Mouse (Mus musculus) G1E (cell line): Measurements from ENCODE around the gene Serping1. TPM values are rescaled to one million over a fixed set of nuclear protein-coding genes. Genes with fewer than 3 reads are reported as not detected.

Experiments
- ATAC-seq: 2 replicates; pipeline ENCODE4 v1.8.0; 2016; ENCODE audit warnings: mild to moderate bottlenecking; ENCODE audit not compliant: insufficient number of reproducible peaks, poor library complexity, low FRiP score, severe bottlenecking; ENCODE audit errors: extremely low read depth
- DNase-seq: peaks from one replicate; pipeline ENCODE4 v3.0.0; 2012; ENCODE audit warnings: low spot score
- H3K27me3 ChIP-seq: 2 replicates; pipeline ENCODE4 v1.6.1; 2012; ENCODE audit warnings: mild to moderate bottlenecking, low read length, inconsistent platforms; ENCODE audit not compliant: insufficient read depth
- H3K36me3 ChIP-seq: replicated peaks from 2 replicates; pipeline ENCODE3; 2012; ENCODE audit warnings: mild to moderate bottlenecking, inconsistent platforms
- H3K4me1 ChIP-seq: 2 replicates; pipeline ENCODE4 v1.6.1; 2012; ENCODE audit warnings: low read depth, low read length, inconsistent platforms, mixed read lengths; ENCODE audit not compliant: insufficient read depth
- H3K4me3 ChIP-seq: 2 replicates; pipeline ENCODE4 v1.5.1; 2012; ENCODE audit warnings: low read depth, mild to moderate bottlenecking, inconsistent platforms, low read length, moderate library complexity, mixed read lengths
- H3K9me3 ChIP-seq: replicated peaks from 2 replicates; pipeline ENCODE4 v1.6.1; 2012; ENCODE audit warnings: inconsistent platforms
- CTCF ChIP-seq: IDR thresholded peaks from 2 replicates; pipeline ENCODE4 v1.5.1; 2012; ENCODE audit warnings: low read depth, low read length, inconsistent platforms, mixed read lengths
- GATA1 ChIP-seq: IDR thresholded peaks from 2 replicates; pipeline ENCODE4 v1.6.1; 2012; ENCODE audit warnings: borderline replicate concordance, low read length, inconsistent platforms, mixed read lengths
- GATA2 ChIP-seq: IDR thresholded peaks from 2 replicates; pipeline ENCODE4 v1.6.1; 2012; ENCODE audit warnings: low read depth, low read length, inconsistent platforms, borderline replicate concordance
- POLR2AphosphoS5 ChIP-seq: IDR thresholded peaks from 2 replicates; pipeline ENCODE4 v1.6.1; 2012; ENCODE audit warnings: low read depth, low read length, inconsistent platforms; ENCODE audit not compliant: insufficient replicate concordance
- TAL1 ChIP-seq: conservative IDR thresholded peaks from 2 replicates; pipeline ENCODE4 v1.6.1; 2012; ENCODE audit warnings: low read depth, low read length, inconsistent platforms, mixed read lengths
- polyA plus RNA-seq: library from polyadenylated mRNA; stranded (reverse); fragments of >175 nt; gene quantifications from 2 replicates; pipeline ENCODE4 v1.2.3, GENCODE M21; 2012
- total RNA-seq, 2 experiments: library from RNA; stranded (forward) in 1 of 2; stranded (reverse) in 1 of 2; fragments of 200-1000 nt in 1 of 2; fragments of >200 nt in 1 of 2; fragmentation: Nextera tagmentation in 1 of 2; gene quantifications; 2 replicates each; pipeline ENCODE4 v1.2.3; 2014 to 2017

Gene Serping1
- total and polyA plus RNA-seq, 3 experiments, result not detected

GRCm38 (mm10) chr2:84744126-84744525, 31.1 kb downstream of the Serping1 start:
- Histone ChIP-seq H3K4me3 (no peak overlapping the region), H3K9me3 (no peaks in the 10 kb centered on the region), H3K36me3 (no peaks in the 10 kb centered on the region), H3K27me3 (peaks cover 80% of the 10 kb centered on the region), H3K4me1 (peaks cover 31% of the 10 kb centered on the region)
- TF ChIP-seq GATA2 (no peak), TAL1 (no peak)
- DNase-seq (no peak), ATAC-seq (no peak)

DNA sequence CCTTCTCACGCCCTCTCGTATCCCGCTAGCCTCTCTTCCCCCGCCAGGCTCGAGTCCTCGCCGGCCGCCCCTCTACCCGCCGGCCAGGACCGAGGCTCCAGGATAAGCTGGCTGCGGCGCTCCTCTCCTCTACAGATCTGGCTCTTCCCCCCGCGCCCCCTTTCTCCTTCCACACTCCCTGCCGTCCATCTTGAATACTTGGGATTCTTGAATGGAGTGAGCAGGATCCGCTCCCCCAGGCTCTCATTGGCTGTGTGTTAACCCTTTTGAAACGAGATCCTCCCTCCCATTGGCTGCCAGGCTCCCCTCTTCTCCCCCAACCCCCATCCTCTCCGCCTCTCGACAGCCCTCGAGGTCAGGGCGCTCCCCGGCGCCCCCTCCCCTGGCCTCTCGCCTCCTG, 31.7 kb downstream of the Serping1 start, which contains the start of gene Gm19426:
Gene Gm19426 (minus strand): TSS at position 95 of the 400 bp plus-strand sequence.
- H3K4me3 ChIP-seq, result peak within 1 kb of the TSS; percentile 62; the same call in 1 of the 2 replicates
- TF ChIP-seq TAL1, result no peak
- peaks cover 82% of the 10 kb centered on the region for H3K27me3 ChIP-seq
- DNase-seq (no peak), ATAC-seq (no peak)
- no peaks in the 10 kb centered on the region for H3K9me3 ChIP-seq
- H3K36me3 ChIP-seq, result no peaks in the 10 kb centered on the region
- H3K4me1 ChIP-seq, result peaks cover 32% of the 10 kb centered on the region

GRCm38 (mm10) chr2:84742451-84743283, 32.6 kb downstream of the Serping1 start:
- peaks cover 86% of the 10 kb centered on the region for H3K27me3 ChIP-seq
- no peaks in the 10 kb centered on the region for H3K36me3 ChIP-seq
- H3K4me3 ChIP-seq, result peak overlapping the region; percentile 62; the same call in 1 of the 2 replicates
- TF ChIP-seq GATA2 (no peak), POLR2AphosphoS5 (no peak), GATA1 (no peak), TAL1 (no peak), CTCF (no peak)
- peaks cover 33% of the 10 kb centered on the region for H3K4me1 ChIP-seq
- no peaks in the 10 kb centered on the region for H3K9me3 ChIP-seq
- ATAC-seq (no peak), DNase-seq (no peak)

DNA sequence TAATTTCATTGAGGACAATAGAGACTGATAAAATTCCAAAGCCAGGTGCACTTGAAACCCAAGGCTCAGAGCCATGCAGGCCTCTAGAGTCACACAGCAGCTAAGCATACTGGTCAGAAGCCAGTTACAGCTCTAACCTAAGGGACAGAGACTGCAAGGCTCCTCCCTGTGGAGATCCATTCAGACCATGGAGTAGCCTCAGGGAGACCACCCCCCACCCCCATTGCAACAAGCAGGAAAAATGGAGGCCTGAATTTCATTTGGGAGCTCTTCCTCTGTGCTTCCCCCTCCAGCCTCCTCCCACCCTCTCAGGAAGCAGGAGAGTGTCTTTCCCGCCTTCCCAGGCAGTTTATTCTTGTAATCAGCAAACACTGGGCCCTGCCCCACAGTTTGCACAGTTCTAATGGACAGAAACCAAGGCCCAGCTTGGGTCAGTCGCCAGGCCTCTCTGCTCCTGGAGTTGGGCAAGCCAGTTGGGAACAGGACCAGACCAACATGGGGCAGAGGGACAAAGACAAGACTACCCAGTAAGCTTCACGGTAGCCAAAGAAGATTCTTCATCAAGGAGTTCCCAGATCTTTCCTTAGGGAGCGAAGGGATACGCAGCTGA, 33.3 kb downstream of the Serping1 start:
- TF ChIP-seq GATA2, result no peak
- no peaks in the 10 kb centered on the region for H3K36me3 ChIP-seq
- DNase-seq (no peak), ATAC-seq (no peak)
- H3K4me3 ChIP-seq, result no peak overlapping the region
- no peaks in the 10 kb centered on the region for H3K9me3 ChIP-seq
- peaks cover 35% of the 10 kb centered on the region for H3K4me1 ChIP-seq
- peaks cover 86% of the 10 kb centered on the region for H3K27me3 ChIP-seq

DNA sequence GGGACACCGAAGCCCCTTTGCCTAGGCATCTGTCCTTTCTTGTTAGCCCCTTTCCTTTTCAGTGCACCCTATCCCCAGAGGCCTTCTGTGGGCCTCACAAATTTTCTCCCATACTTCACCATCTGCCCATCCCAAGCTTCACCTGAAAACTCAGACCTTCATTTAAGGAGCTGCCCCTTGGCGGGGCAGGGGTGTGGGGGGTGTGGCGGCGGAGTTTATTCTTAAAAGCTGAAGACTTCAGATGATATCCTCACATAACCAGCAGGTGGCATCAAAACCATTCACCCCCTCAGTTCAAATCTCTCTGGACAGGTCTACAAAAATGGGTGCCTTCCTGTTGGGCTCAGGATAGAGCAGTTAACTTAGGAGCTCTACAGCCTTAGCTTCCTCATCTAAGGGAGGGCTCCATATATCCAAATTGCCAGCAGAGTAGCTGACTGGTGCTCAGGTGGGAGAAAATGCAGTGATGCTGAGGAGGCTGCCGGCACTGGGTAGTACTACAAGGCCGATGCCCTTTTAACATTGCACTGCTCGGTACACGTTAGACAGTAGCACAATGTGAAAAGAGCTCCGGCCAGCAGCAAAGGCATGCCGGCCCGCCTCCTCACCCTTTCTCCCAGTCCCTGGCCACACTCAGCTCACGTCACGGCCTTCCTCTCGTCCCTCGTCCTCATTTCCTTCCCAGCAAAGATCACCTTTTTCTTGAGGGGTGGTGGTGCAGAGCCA, 34.5 kb downstream of the Serping1 start:
- ATAC-seq, result no peak
- peaks cover 42% of the 10 kb centered on the region for H3K4me1 ChIP-seq
- no peak overlapping the region for H3K4me3 ChIP-seq

GRCm38 (mm10) chr2:84738271-84738911, 36.9 kb downstream of the Serping1 start:
- peaks cover 90% of the 10 kb centered on the region for H3K27me3 ChIP-seq

More for the DNA sequence above, 34.5 kb downstream of the Serping1 start:
- H3K27me3 ChIP-seq, result peaks cover 86% of the 10 kb centered on the region
- H3K36me3 ChIP-seq, result no peaks in the 10 kb centered on the region
- no peak for DNase-seq
- no peaks in the 10 kb centered on the region for H3K9me3 ChIP-seq
- no peak for TF ChIP-seq GATA1
- no peak for TF ChIP-seq CTCF
- TF ChIP-seq GATA2, result no peak
- TF ChIP-seq TAL1, result no peak
- no peak for TF ChIP-seq POLR2AphosphoS5

More at GRCm38 (mm10) chr2:84738271-84738911, 36.9 kb downstream of the Serping1 start:
- no peaks in the 10 kb centered on the region for H3K9me3 ChIP-seq
- peaks cover 56% of the 10 kb centered on the region for H3K4me1 ChIP-seq
- DNase-seq (no peak), ATAC-seq (no peak)
- H3K36me3 ChIP-seq, result no peaks in the 10 kb centered on the region
- TF ChIP-seq CTCF (no peak), TAL1 (no peak), GATA2 (no peak), GATA1 (no peak), POLR2AphosphoS5 (no peak)
- no peak overlapping the region for H3K4me3 ChIP-seq
